Mouse (Mus musculus) bone marrow macrophage, adult 2 months (primary cell): ENCODE results near the gene Agk. TPM values are rescaled to one million over a fixed set of nuclear protein-coding genes. Genes with fewer than 3 reads are reported as not detected.

Source experiments
- H3K27ac ChIP-seq: 2 replicates; pipeline ENCODE4 v1.5.1; 2012; ENCODE audit warnings: low read depth, low read length; ENCODE audit not compliant: insufficient read depth
- H3K4me1 ChIP-seq: 2 replicates; pipeline ENCODE4 v1.6.1; 2012; ENCODE audit warnings: low read length; ENCODE audit not compliant: control insufficient read depth, insufficient read depth
- H3K4me3 ChIP-seq: 2 replicates; pipeline ENCODE4 v1.5.1; 2012; ENCODE audit warnings: mild to moderate bottlenecking, low read length, moderate library complexity; ENCODE audit not compliant: insufficient read depth
- CTCF ChIP-seq: IDR thresholded peaks from 2 replicates; pipeline ENCODE4 v1.5.1; 2012; ENCODE audit warnings: low read depth, mild to moderate bottlenecking, low read length, moderate library complexity
- POLR2A ChIP-seq: IDR thresholded peaks from 2 replicates; pipeline ENCODE4 v1.6.1; 2012; ENCODE audit warnings: mild to moderate bottlenecking, low read depth, low read length, borderline replicate concordance
- polyA plus RNA-seq: library from polyadenylated mRNA; stranded (reverse); fragments of >200 nt; gene quantifications from 2 replicates; pipeline ENCODE4 v1.2.4, GENCODE M21; 2012; ENCODE audit not compliant: missing spikeins, insufficient read depth, insufficient read length

Gene Agk
- 8.1 and 10.1 TPM in 2 replicates for polyA plus RNA-seq

- TF ChIP-seq POLR2A (no peak), CTCF (no peak)
- H3K4me3 ChIP-seq: peak within 1 kb of the TSS; percentile 76
- peak within 1 kb of the TSS; percentile 67 for H3K27ac ChIP-seq
- peaks cover 10% of the 10 kb centered on the region for H3K4me1 ChIP-seq
Observed at GRCm38 (mm10) chr6:40324897-40325841, at the start of gene Agk. Gene Agk (plus strand): TSS chr6:40325172.

- no peak overlapping the region for H3K4me3 ChIP-seq
- no peak for TF ChIP-seq CTCF
- TF ChIP-seq POLR2A: no peak
Observed at GRCm38 (mm10) chr6:40300707-40301106, 24.3 kb upstream of the Agk start.

GRCm38 (mm10) chr6:40303379-40303778 is 21.6 kb upstream of the Agk start:
- Histone ChIP-seq H3K4me1 (no peaks in the 10 kb centered on the region), H3K4me3 (no peak overlapping the region), H3K27ac (no peak overlapping the region)
- TF ChIP-seq POLR2A (no peak), CTCF (no peak)

More at GRCm38 (mm10) chr6:40300707-40301106, 24.3 kb upstream of the Agk start:
- H3K4me1 ChIP-seq: no peaks in the 10 kb centered on the region
- no peak overlapping the region for H3K27ac ChIP-seq

- no peak for TF ChIP-seq POLR2A
- TF ChIP-seq CTCF: no peak
- H3K27ac ChIP-seq: no peak overlapping the region
- H3K4me3 ChIP-seq: no peak overlapping the region
- no peaks in the 10 kb centered on the region for H3K4me1 ChIP-seq
Observed at GRCm38 (mm10) chr6:40304972-40305371, 20.0 kb upstream of the Agk start.

- H3K4me3 ChIP-seq: peak overlapping the region; percentile 76; the same call in 1 of the 2 replicates
Observed at GRCm38 (mm10) chr6:40326341-40326740, 1.4 kb downstream of the Agk start.

GRCm38 (mm10) chr6:40333497-40333896 is 8.5 kb downstream of the Agk start:
- no peaks in the 10 kb centered on the region for H3K4me1 ChIP-seq
- TF ChIP-seq POLR2A (no peak), CTCF (no peak)
- H3K27ac ChIP-seq: no peak overlapping the region
- H3K4me3 ChIP-seq: no peak overlapping the region

More at GRCm38 (mm10) chr6:40326341-40326740, 1.4 kb downstream of the Agk start:
- TF ChIP-seq POLR2A (no peak), CTCF (no peak)
- Histone ChIP-seq H3K27ac (no peak overlapping the region), H3K4me1 (peaks cover 10% of the 10 kb centered on the region)

GRCm38 (mm10) chr6:40336735-40337731 is 12.1 kb downstream of the Agk start:
- no peak overlapping the region for H3K4me3 ChIP-seq
- H3K4me1 ChIP-seq: no peaks in the 10 kb centered on the region
- TF ChIP-seq CTCF (no peak), POLR2A (no peak)
- no peak overlapping the region for H3K27ac ChIP-seq

GRCm38 (mm10) chr6:40346959-40347771 is 22.2 kb downstream of the Agk start:
- Histone ChIP-seq H3K27ac (no peak overlapping the region), H3K4me3 (no peak overlapping the region), H3K4me1 (no peaks in the 10 kb centered on the region)
- TF ChIP-seq CTCF (no peak), POLR2A (no peak)

GRCm38 (mm10) chr6:40347772-40348111 is 22.8 kb downstream of the Agk start:
- H3K4me3 ChIP-seq: no peak overlapping the region
- H3K27ac ChIP-seq: no peak overlapping the region
- no peaks in the 10 kb centered on the region for H3K4me1 ChIP-seq
- TF ChIP-seq POLR2A: no peak
- TF ChIP-seq CTCF: no peak
